Mouse (Mus musculus) layer of hippocampus, adult 8-10 months (tissue): ENCODE data around the gene St13. TPM values are rescaled to one million over a fixed set of nuclear protein-coding genes. Genes with fewer than 3 reads are reported as not detected.

Source experiments
- DNase-seq, 2 experiments: peaks; one replicate each; pipeline ENCODE4 v3.0.0; 2022; ENCODE audit warnings: low spot score in 2 of 2
- total RNA-seq, 4 experiments: library from RNA; stranded (reverse); gene quantifications; 2 replicates each; pipeline ENCODE4 v1.2.4; 2022

Gene St13
- total RNA-seq, 4 experiments from 2014 or later, result 158 to 183 (median 171) TPM

- no peak for DNase-seq
These were observed 74.9 kb downstream of the St13 start for GRCm38 (mm10) chr15:81324979-81325378.

GRCm38 (mm10) chr15:81320137-81320536, 79.7 kb downstream of the St13 start:
- DNase-seq, result no peak

GRCm38 (mm10) chr15:81319462-81319861, 80.4 kb downstream of the St13 start:
- DNase-seq, result no peak

GRCm38 (mm10) chr15:81313928-81314327, 85.9 kb downstream of the St13 start:
- DNase-seq, result no peak

Other genes starting within 250 kb of the St13 start
- 100 to 1,000 TPM in 1 of 4 experiments, 10 to 100 TPM in 3; 79.9 to 100 (median 95.9) TPM for gene Mrtfa, start 209.3 kb downstream of the St13 start, total RNA-seq
- gene Mchr1, start 164.6 kb downstream of the St13 start, total RNA-seq, result 10 to 100 TPM; 19.3 to 25.1 (median 24.3) TPM
- gene Slc25a17, start 39.3 kb downstream of the St13 start, total RNA-seq, result 10 to 100 TPM; 40.9 to 46.8 (median 42.9) TPM
- gene Xpnpep3, start 61 bp upstream of the St13 start, total RNA-seq, result 10 to 100 TPM; 15.5 to 19.3 (median 18.1) TPM
- not detected for gene Dnajb7, start 8.2 kb upstream of the St13 start, total RNA-seq
- 100 to 1,000 TPM; 129 to 138 (median 132) TPM for gene Rbx1, start 66.2 kb upstream of the St13 start, total RNA-seq
- gene Ep300, start 185.3 kb upstream of the St13 start, total RNA-seq, result 10 to 100 TPM; 64.5 to 80.0 (median 74.6) TPM